Mouse (Mus musculus): ENCODE results near the gene Sfxn1.
A peak's percentile ranks its signal among the peaks of the same experiment; 100 is the strongest.

Gene Sfxn1

GRCm38 (mm10) chr13:54077470-54078174 lies 6.0 kb downstream of the Sfxn1 start:
- DNase-seq: no peak

- DNase-seq: peak; percentile 45 to 63
Observed at GRCm38 (mm10) chr13:54079782-54080759, 8.4 kb downstream of the Sfxn1 start.

GRCm38 (mm10) chr13:54080785-54081184 lies 9.1 kb downstream of the Sfxn1 start:
- no peak for DNase-seq

DNA sequence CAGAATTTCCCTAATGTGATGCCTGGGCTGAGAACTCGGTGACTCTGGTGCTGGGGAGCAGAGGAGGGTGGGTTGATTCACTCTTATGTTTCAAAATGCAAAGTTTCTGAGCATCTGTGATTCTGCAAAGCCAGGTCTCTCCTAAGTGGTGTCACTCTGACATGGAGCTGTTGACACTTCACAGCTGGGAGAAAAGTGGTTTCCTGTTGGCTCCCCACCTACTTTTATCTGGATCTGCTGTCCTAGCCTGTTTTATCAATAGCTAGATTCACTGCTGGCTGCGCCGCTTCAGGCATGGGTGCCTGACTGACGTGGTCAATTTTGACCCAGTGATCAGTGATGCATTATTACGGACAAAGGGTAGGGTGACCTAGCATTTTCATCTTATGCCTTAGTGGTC lies 11.3 kb downstream of the Sfxn1 start:
- no peak for DNase-seq

GRCm38 (mm10) chr13:54084178-54084577 lies 12.5 kb downstream of the Sfxn1 start:
- DNase-seq: no peak

- DNase-seq: no peak
Observed at GRCm38 (mm10) chr13:54084826-54085225, 13.2 kb downstream of the Sfxn1 start.

DNA sequence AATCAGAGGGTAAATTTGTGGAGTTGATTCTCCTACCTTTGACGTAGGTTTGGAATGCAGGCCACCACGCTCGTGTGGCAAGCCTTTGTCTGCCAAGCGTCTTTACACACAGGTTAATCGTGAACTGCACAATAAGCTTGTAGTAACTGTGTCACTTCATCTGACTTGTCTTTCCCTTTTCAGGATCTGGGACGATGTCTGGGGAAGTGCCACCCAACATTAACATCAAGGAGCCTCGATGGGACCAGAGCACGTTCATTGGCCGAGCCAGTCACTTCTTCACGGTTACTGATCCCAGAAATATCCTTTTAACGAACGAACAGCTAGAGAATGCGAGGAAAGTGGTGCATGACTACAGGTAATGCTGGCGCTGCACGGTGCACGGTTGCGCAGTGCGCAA lies 13.6 kb downstream of the Sfxn1 start:
- DNase-seq: no peak

DNA sequence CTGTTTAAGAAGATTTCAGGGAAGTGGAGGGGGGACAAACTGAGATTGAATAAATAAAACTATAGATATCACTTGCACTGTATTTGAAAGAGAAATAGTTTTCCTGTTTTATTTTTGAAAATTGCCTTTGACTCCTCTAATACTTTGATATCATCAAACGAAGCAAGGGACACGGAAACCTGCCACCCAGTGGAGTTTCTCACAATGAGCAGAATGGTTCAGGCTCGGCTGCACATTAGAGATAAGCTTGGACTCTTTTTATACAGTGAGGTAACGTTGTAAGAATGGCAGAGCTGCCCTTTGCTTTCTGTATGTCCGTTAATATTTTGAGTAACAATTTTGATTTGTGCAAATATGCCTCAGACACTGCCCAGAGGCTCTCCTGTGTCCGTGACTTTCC lies 20.1 kb downstream of the Sfxn1 start:
- no peak for DNase-seq

GRCm38 (mm10) chr13:54094349-54094748 lies 22.7 kb downstream of the Sfxn1 start:
- DNase-seq: no peak

GRCm38 (mm10) chr13:54094963-54095362 lies 23.3 kb downstream of the Sfxn1 start:
- DNase-seq: no peak

DNA sequence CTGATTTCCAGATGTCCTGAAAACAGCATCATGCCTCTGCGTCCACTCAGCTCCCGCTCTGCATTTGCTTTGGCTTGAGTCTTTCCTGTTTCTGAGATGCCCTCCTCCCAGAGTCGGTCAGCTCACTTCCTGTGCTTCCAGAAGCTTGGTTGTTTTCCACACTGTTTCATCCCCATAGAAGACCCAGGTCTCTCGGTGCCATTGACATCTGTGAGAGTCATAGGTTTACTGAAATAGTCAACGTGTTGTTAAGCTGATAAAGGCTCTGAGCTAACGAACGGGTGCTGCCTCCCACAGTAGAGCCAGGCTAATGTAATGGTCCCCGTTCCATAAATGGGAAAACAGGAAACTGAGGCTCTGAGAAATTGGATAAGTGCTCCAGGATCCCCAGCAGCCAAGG lies 24.1 kb downstream of the Sfxn1 start:
- DNase-seq: no peak

GRCm38 (mm10) chr13:54097227-54097626 lies 25.6 kb downstream of the Sfxn1 start:
- no peak for DNase-seq

- no peak for DNase-seq
Observed at GRCm38 (mm10) chr13:54097797-54098196, 26.1 kb downstream of the Sfxn1 start.

DNA sequence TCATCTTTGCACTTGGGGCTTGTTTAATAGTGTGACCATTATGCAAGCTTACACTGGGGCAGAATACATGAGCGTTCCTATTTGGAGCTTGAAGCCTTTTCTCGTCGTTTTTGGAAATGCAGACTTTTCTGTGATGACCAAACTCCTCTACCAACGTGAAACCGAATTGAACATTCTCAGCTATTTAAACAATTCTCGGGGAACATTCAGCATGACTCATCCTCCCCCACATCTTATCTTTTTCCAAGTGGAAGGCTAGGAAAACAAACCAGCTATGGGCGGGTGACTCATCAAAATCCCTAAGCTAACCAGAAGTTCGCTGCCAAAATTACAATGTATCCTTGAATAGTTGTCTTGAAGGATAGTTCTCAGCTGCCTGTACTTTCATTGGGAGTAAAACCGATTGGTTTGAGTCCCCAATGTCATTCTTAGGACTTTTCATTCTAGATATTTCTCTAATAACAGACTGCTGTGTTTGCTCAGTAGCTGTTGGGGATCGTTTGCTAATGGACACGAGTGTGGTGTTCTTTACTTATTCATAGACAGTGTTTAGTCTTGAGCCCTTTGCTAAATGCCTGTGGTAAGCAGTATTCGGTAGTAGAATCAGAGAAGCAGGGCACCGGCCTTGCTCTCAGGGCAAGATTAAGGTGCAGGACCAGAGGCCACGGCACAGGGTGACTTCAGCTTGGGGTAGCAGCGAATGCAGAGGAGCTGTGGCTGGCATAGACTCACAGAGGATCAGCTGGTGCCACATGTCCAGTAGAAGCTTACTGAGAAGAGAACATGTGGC lies 29.6 kb downstream of the Sfxn1 start:
- DNase-seq: no peak

GRCm38 (mm10) chr13:54102061-54102460 lies 30.4 kb downstream of the Sfxn1 start:
- DNase-seq: no peak

DNA sequence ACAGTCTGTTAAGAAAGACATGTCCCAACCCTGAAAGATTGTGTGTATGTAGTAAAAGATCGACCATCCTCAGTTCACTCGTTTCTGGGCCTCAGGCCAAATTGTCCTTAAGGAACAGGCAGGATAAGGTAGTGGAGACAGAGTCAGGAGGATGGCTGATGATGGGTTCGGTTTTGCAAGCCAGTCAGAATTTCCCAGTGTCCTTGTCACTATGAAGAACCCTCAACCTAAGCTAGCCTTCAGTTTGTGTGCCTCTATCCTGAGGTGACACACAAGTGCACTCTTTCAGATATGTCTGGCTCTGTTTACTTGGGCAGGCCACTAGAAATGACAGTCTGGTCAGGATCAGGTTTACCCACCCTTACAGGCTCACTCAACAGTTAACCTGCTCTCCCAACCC lies 31.6 kb downstream of the Sfxn1 start:
- no peak for DNase-seq

DNA sequence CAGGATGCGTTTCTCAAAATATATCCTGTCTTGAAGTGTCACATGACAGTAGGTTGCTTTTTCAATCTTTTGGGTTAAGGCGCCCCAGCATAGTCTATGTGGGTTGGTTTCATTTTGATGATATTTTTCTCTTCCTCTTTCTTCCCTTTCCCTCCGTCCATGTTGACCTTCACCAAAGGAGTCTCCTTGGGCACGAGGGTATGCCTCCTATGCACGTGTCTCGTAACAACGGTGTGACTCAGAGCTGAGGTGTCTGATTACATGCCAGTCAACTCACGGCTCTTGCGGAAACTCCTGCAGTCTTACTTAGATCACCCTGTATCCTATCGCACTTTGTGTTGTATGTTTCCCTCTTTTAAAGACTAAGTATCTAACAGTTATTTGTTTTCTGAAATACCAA lies 32.2 kb downstream of the Sfxn1 start:
- no peak for DNase-seq

- peak; percentile 90 to 92 for DNase-seq
Observed at GRCm38 (mm10) chr13:54113819-54114550, 42.3 kb downstream of the Sfxn1 start.

GRCm38 (mm10) chr13:54114931-54115330 lies 43.3 kb downstream of the Sfxn1 start:
- DNase-seq: no peak

DNA sequence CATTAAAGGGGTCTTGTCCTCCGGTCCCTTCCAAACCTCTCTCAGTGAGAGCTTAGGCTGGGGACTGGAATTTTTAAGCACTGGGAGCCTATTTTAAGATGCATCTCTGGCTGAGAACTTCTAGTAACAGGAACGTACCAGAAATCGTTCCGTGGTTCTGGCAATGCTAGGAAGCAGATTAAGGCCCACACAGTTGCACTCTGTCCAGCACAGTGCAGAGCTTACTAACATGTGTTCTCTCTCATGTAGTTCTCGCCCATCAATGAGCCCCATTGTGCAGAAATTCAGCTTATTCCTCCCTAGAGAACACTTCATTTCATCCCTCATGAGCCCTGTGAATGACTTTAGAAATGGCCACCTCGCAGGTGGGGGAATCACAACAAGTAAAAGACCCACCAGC lies 44.1 kb downstream of the Sfxn1 start:
- no peak for DNase-seq

GRCm38 (mm10) chr13:54118355-54118754 lies 46.7 kb downstream of the Sfxn1 start:
- DNase-seq: no peak

GRCm38 (mm10) chr13:54137756-54138410 lies 66.2 kb downstream of the Sfxn1 start:
- no peak for DNase-seq

Measured in cerebellum, postnatal 10 days (tissue).